Mouse (Mus musculus) thymus, postnatal 14 days (tissue): ENCODE measurements around the gene Vps13d.

Experiments
- DNase-seq: peaks from one replicate; pipeline ENCODE4 v3.0.0; 2021

Vps13d gene

GRCm38 (mm10) chr4:144931167-144931566 lies 263.6 kb downstream of the Vps13d start:
- no peak for DNase-seq

- no peak for DNase-seq
Observed at GRCm38 (mm10) chr4:144930366-144930765, 264.4 kb downstream of the Vps13d start.

- DNase-seq, result no peak
Observed at GRCm38 (mm10) chr4:144929811-144930221, 265.0 kb downstream of the Vps13d start.

GRCm38 (mm10) chr4:144928693-144929436 lies 265.9 kb downstream of the Vps13d start:
- no peak for DNase-seq
